Mouse (Mus musculus) layer of hippocampus, adult 8-10 months (tissue): ENCODE data around the gene Unk. TPM values are rescaled to one million over a fixed set of nuclear protein-coding genes. Genes with fewer than 3 reads are reported as not detected.

Experiments used
- DNase-seq, 2 experiments: peaks; one replicate each; pipeline ENCODE4 v3.0.0; 2022; ENCODE audit warnings: low spot score in 2 of 2
- total RNA-seq, 4 experiments: library from RNA; stranded (reverse); gene quantifications; 2 replicates each; pipeline ENCODE4 v1.2.4; 2022

Unk gene
- total RNA-seq, 4 experiments from 2014 or later, result 26.3 to 31.6 (median 28.2) TPM

DNA sequence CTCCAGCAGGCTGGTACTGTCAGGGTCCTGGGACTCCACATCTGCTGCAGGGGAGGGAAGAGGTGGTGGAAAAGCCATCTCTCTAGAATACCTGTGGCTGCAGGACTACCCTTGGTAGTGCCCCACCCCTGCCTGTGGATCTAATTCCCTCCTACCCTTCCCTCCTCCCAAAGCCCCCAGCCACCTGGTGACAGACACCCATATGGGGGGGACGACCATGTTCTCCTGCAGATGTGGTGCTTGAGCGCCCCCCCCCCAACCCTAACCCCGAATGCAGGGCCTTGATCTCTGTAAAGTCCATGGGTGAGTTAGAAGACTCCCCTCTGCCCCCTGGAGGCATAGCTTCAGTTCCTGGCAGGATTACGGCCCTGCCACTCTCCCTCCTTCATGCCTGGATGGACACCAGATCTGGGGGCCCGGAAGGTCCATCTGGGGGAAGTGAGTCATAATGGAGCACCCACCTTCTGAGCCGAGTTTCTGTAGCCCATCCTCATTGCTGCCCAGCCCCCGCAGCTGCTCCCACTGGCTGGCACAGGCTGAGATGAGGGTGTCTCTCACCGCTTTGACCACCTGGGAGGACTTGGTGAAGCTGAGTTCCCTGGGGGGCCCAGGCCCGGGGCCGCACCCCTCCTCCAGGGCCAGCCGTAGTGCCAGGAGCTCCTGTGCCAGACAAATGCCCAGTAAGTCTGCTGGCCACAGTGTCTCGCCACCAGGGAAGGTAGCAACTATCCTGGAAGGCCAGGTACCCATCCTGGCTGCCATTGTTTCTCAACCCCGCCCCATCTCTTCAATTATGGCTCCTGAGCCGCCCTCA is 77.0 kb downstream of the Unk start:
- DNase-seq, result no peak

DNA sequence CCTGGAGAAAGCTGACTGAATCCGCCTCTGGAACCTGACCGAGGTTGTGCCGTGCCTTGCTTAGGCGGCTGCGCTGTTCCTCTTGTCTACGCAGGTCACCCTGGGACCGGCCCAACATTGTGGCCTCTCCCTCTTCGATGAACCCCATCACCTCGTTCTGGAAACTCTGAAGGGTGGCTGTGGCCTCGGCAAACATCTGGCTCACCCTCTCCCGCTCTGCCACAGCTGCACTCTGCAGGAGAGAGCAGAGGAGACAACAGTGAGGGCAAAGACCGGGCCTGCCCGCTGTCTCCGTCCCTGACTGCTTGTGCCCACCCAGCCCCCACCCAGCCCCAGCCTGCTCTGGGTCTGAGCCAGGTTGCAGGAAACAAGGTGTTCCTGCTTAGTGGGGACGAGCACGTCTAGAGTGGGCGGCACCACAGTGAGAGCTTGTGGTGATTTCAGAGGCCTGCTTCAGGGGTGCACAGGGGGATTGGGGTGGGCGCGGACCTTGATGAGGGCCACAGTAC is 77.7 kb downstream of the Unk start:
- no peak for DNase-seq

DNA sequence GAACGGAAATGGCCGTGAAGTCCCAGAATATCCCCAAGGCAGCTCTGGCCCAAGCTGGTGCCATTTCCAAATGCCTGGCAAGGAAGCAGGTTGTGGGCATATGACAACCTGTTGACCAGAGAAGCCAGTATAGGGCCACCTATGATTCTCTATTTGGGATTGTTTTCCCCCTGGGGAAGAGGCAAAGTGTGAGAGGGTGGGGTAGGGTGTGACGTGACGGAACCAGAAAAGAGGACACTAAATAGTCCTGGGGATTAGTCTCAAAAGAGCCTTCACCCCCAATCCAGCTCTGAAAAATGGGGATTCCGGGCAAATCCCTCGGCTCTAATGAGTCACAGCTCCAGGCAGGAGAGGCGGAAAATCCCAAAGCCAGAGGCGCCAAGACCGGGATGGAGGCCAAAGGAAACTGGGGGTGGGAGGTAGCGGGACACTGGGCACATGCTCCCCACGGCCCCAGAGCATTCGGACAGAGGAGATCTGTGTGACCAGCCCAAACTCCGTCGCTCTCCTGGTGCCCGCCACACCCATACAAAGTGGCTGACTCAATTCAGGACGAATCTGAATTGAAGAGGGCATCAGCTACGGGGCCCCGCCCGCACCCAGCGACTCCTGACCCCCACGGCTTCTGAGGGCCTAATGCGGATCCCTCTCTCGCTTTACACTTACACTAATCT is 78.5 kb downstream of the Unk start:
- DNase-seq, result no peak

GRCm38 (mm10) chr11:116109441-116110081 is 79.4 kb downstream of the Unk start:
- no peak for DNase-seq

GRCm38 (mm10) chr11:116110131-116110530 is 80.0 kb downstream of the Unk start:
- DNase-seq, result no peak

DNA sequence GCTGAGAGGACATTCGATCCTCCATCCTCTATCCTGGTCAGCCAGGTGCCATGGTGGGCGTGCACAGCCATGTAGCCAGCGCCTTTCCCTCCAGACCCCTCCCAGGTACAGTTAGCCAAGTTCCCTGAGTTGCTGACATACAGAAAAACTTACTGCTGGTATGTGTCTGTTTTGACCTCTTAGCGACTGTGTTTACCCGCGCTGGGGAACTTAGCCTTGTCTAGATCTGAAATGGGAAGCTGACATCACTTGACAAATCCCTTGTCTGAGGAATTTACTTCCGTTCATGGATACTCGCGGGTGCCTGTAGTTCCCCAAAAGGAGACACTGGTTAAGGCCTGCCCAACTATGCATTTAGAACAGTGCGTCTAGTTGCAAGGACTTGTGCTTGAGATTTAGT is 80.4 kb downstream of the Unk start:
- no peak for DNase-seq

Other genes with a start within 250 kb of the Unk start
- gene Caskin2, start 216.7 kb upstream of the Unk start, total RNA-seq, result 10 to 100 TPM; 17.1 to 21.7 (median 20.0) TPM
- 10 to 100 TPM; 12.5 to 18.7 (median 16.9) TPM for gene Tsen54, start 215.6 kb upstream of the Unk start, total RNA-seq
- gene Llgl2, start 206.3 kb upstream of the Unk start, total RNA-seq, result 1 to 10 TPM; 1.6 to 4.2 (median 2.4) TPM
- gene Myo15b, start 171.9 kb upstream of the Unk start, total RNA-seq, result 1 to 10 TPM in 1 of 4 experiments, under 1 TPM in 3; 0.11 to 1.2 (median 0.56) TPM
- under 1 TPM; 0.57 to 0.96 (median 0.66) TPM for gene Smim5, start 130.4 kb upstream of the Unk start, total RNA-seq
- gene Smim6, start 118.3 kb upstream of the Unk start, total RNA-seq, result not detected
- 10 to 100 TPM; 39.7 to 60.3 (median 44.3) TPM for gene Sap30bp, start 97.0 kb upstream of the Unk start, total RNA-seq
- 10 to 100 TPM; 27.4 to 32.5 (median 30.3) TPM for gene Recql5, start 96.8 kb upstream of the Unk start, total RNA-seq
- 10 to 100 TPM in 3 of 4 experiments, 1 to 10 TPM in 1; 6.7 to 13.0 (median 11.3) TPM for gene Itgb4, start 55.6 kb upstream of the Unk start, total RNA-seq
- 10 to 100 TPM; 11.6 to 20.7 (median 16.1) TPM for gene Galk1, start 17.6 kb upstream of the Unk start, total RNA-seq
- gene H3f3b, start 2.4 kb upstream of the Unk start, total RNA-seq, result 100 to 1,000 TPM; 243 to 308 (median 280) TPM
- gene Unc13d, start 47.6 kb downstream of the Unk start, total RNA-seq, result 1 to 10 TPM; 1.5 to 3.6 (median 2.3) TPM
- 100 to 1,000 TPM; 387 to 440 (median 429) TPM for gene Wbp2, start 56.7 kb downstream of the Unk start, total RNA-seq
- gene Trim47, start 96.9 kb downstream of the Unk start, total RNA-seq, result 10 to 100 TPM in 1 of 4 experiments, 1 to 10 TPM in 3; 5.0 to 13.0 (median 8.2) TPM
- 1 to 10 TPM; 7.2 to 10.0 (median 7.9) TPM for gene Trim65, start 100.8 kb downstream of the Unk start, total RNA-seq
- gene Mrpl38, start 108.5 kb downstream of the Unk start, total RNA-seq, result 10 to 100 TPM; 56.1 to 66.6 (median 62.8) TPM
- gene Fbf1, start 137.8 kb downstream of the Unk start, total RNA-seq, result 100 to 1,000 TPM in 1 of 4 experiments, 10 to 100 TPM in 3; 73.7 to 111 (median 92.3) TPM
- 10 to 100 TPM; 29.4 to 43.7 (median 38.7) TPM for gene Ten1, start 168.5 kb downstream of the Unk start, total RNA-seq
- gene Acox1, start 168.7 kb downstream of the Unk start, total RNA-seq, result 100 to 1,000 TPM; 124 to 134 (median 130) TPM
- 1 to 10 TPM in 2 of 4 experiments, under 1 TPM in 2; 0.85 to 1.4 (median 1.1) TPM for gene Evpl, start 207.8 kb downstream of the Unk start, total RNA-seq
- 10 to 100 TPM; 61.1 to 71.3 (median 66.1) TPM for gene Srp68, start 243.9 kb downstream of the Unk start, total RNA-seq